Comparison of ENCODE assay signal across 17 mouse cellular contexts in the genomic region with DNA sequence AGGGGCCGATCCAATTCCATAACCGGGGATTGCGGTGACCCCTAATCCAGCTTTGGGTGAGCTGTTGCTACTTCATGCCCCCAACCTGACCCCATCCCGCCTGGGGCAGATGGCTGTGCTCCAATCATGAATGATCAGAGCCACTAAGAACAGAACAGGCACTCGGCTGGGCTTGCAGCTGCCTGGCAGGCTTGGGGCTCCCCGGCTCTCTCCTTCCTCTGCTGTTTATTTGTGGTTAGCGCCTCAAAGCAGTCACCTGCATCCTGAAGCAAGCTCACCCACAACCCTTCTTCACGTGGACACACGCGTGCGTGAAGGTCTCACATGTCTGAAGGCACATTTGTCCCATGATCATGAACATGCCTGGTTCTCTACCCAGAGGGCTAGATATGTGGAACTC.
DNase-seq lines count a peak whose midpoint lies in the region; ATAC-seq and TF ChIP-seq lines count a peak whose summit lies in the region.
"Had no signal": no experiment of that assay in that cellular context is flagged by ENCODE, and none has a peak within 500 bp of the region (broad histone marks: within the 10 kb centered on the region; RNA-seq: fewer than 3 reads in every experiment).

No protein-coding gene starts in this region.

- peak; percentile 92 for DNase-seq in A20 (ENCODE audit: low read depth, low spot score)
- peak; percentile 70 for DNase-seq in T-cell, adult 2 months (ENCODE audit: low spot score)
- DNase-seq in thymus, adult 2 months = peak; percentile 44
- DNase-seq in layer of hippocampus, postnatal 25 days (ENCODE audit: extremely low spot score in 1 of 2, low spot score in 1 of 2) = no peak
- DNase-seq in spleen, postnatal 4 days (ENCODE audit: low spot score in 2 of 2) = no peak
- DNase-seq: gastrocnemius, postnatal 36 days; heart, postnatal 4 days; liver, postnatal 0 days; right cerebral cortex, postnatal 4 days had no signal

- TF ChIP-seq CTCF in intestine, postnatal 0 days (IDR thresholded peaks at IDR 0.05; ENCODE audit: low read depth) = no peak
- TF ChIP-seq CTCF in thymus, adult 2 months (IDR thresholded peaks at IDR 0.05; ENCODE audit: borderline replicate concordance, control insufficient read depth, extremely low read depth, insufficient read depth, low read length, poor library complexity) = no peak

- no peaks in the 10 kb centered on the region for H3K4me1 ChIP-seq in intestine, postnatal 0 days (replicated peaks; ENCODE audit: control insufficient read depth, insufficient read depth, low read length)
- H3K4me1 ChIP-seq in intestine, embryonic 16.5 days (ENCODE audit: control insufficient read depth, insufficient read depth, low read length) = no peaks in the 10 kb centered on the region
- peaks cover 17% of the 10 kb centered on the region for H3K4me1 ChIP-seq in thymus, adult 2 months (replicated peaks; ENCODE audit: control insufficient read depth, insufficient read depth, low read length)
- H3K4me1 ChIP-seq: intestine, embryonic 15.5 days had no signal

- H3K27me3 ChIP-seq in intestine, postnatal 0 days (replicated peaks; ENCODE audit: control insufficient read depth, insufficient read depth, low read length) = no peaks in the 10 kb centered on the region
- H3K27me3 ChIP-seq in intestine, embryonic 16.5 days (replicated peaks; ENCODE audit: control insufficient read depth, insufficient read depth, low read length) = no peaks in the 10 kb centered on the region
- H3K27me3 ChIP-seq in thymus, adult 2 months (ENCODE audit: control insufficient read depth, insufficient read depth, low read length) = no peaks in the 10 kb centered on the region
- H3K27me3 ChIP-seq: intestine, embryonic 15.5 days; limb, embryonic 15.5 days had no signal

- no peaks in the 10 kb centered on the region for H3K9me3 ChIP-seq in intestine, postnatal 0 days (ENCODE audit: control insufficient read depth)
- no peaks in the 10 kb centered on the region for H3K9me3 ChIP-seq in intestine, embryonic 16.5 days (ENCODE audit: control insufficient read depth, low read length)
- H3K9me3 ChIP-seq: intestine, embryonic 15.5 days; limb, embryonic 15.5 days had no signal

- no peaks in the 10 kb centered on the region for H3K36me3 ChIP-seq in intestine, postnatal 0 days (ENCODE audit: control insufficient read depth, insufficient read depth)
- H3K36me3 ChIP-seq in intestine, embryonic 16.5 days (ENCODE audit: control insufficient read depth, insufficient read depth, low read length) = no peaks in the 10 kb centered on the region
- no peaks in the 10 kb centered on the region for H3K36me3 ChIP-seq in thymus, adult 2 months (ENCODE audit: control insufficient read depth, insufficient read depth, low read length)
- H3K36me3 ChIP-seq: intestine, embryonic 15.5 days; limb, embryonic 15.5 days had no signal

- no peak overlapping the region for H3K9ac ChIP-seq in intestine, postnatal 0 days (ENCODE audit: low read depth, low read length)
- no peak overlapping the region for H3K9ac ChIP-seq in intestine, embryonic 16.5 days (ENCODE audit: low read depth, low read length)
- H3K9ac ChIP-seq: intestine, embryonic 15.5 days; limb, embryonic 15.5 days; liver, postnatal 0 days had no signal

- 0 out of 2 replicates have a peak, but pooled peaks have one; percentile 8 for ATAC-seq in intestine, postnatal 0 days
- ATAC-seq in intestine, embryonic 16.5 days = no peak
- no peak for ATAC-seq in frontal cortex, adult (ENCODE audit: low TSS enrichment)
- ATAC-seq: intestine, embryonic 15.5 days; liver, postnatal 0 days; midbrain, embryonic 16.5 days had no signal

- H3K27ac ChIP-seq in intestine, postnatal 0 days (ENCODE audit: low read depth, low read length) = no peak overlapping the region
- no peak overlapping the region for H3K27ac ChIP-seq in intestine, embryonic 16.5 days (ENCODE audit: low read length)
- H3K27ac ChIP-seq in thymus, adult 2 months (ENCODE audit: control insufficient read depth, insufficient read depth, low read length) = no peak overlapping the region
- H3K27ac ChIP-seq: intestine, embryonic 15.5 days; layer of hippocampus, adult 2 months; limb, embryonic 15.5 days had no signal

- TF ChIP-seq POLR2A in thymus, adult 2 months (IDR thresholded peaks at IDR 0.05; ENCODE audit: control insufficient read depth, extremely low read depth, insufficient read depth, low read length, poor library complexity) = no peak

- H3K4me3 ChIP-seq in intestine, postnatal 0 days (ENCODE audit: low read depth, low read length) = no peak overlapping the region
- H3K4me3 ChIP-seq in intestine, embryonic 16.5 days (ENCODE audit: low read length) = no peak overlapping the region
- H3K4me3 ChIP-seq in thymus, adult 2 months (ENCODE audit: control insufficient read depth, insufficient read depth, low read length) = no peak overlapping the region
- H3K4me3 ChIP-seq: intestine, embryonic 15.5 days; layer of hippocampus, adult 2 months; limb, embryonic 15.5 days had no signal

- no peak overlapping the region for H3K4me2 ChIP-seq in intestine, postnatal 0 days (replicated peaks; ENCODE audit: low read depth)
- no peak overlapping the region for H3K4me2 ChIP-seq in intestine, embryonic 16.5 days (ENCODE audit: low read depth, low read length)
- H3K4me2 ChIP-seq: heart, embryonic 11.5 days; intestine, embryonic 15.5 days; limb, embryonic 15.5 days had no signal

- WGBS in intestine, postnatal 0 days = 77% methylated on average over 11 of the region's 11 CpGs
- WGBS in intestine, embryonic 16.5 days = 77% methylated on average over 11 of the region's 11 CpGs
- 19% methylated on average over 11 of the region's 11 CpGs for WGBS in thymus, adult 2 months

Comparison
In these comparisons a context has a peak if more than half of its experiments do, and no peak if none do; other contexts are left out.
1. DNase-seq: peak in A20 (single experiment), T-cell, adult 2 months (single experiment) and thymus, adult 2 months (single experiment); none in layer of hippocampus, postnatal 25 days (0 of 2) and spleen, postnatal 4 days (0 of 2).